Mouse (Mus musculus): ENCODE results near the gene Ildr1.

Ildr1 gene

GRCm38 (mm10) chr16:36709405-36709804 is 15.6 kb downstream of the Ildr1 start:
- Histone ChIP-seq H3K4me1 (replicated peaks; ENCODE audit: low read depth, low read length) (peaks cover 65% of the 10 kb centered on the region), H3K4me3 (replicated peaks; ENCODE audit: low read length) (peak overlapping the region; percentile 83), H3K9me3 (ENCODE audit: low read length) (no peaks in the 10 kb centered on the region), H3K36me3 (ENCODE audit: insufficient read depth, low read length) (peaks cover 46% of the 10 kb centered on the region), H3K27me3 (ENCODE audit: insufficient read depth, low read length) (no peaks in the 10 kb centered on the region)
- TF ChIP-seq NANOG (IDR thresholded peaks at IDR 0.05; ENCODE audit: borderline replicate concordance, low read length) (no peak), POU5F1 (IDR thresholded peaks at IDR 0.05; ENCODE audit: borderline replicate concordance, low read length) (no peak), CTCF (conservative IDR thresholded peaks at IDR 0.05; ENCODE audit: low read length) (no peak)

DNA sequence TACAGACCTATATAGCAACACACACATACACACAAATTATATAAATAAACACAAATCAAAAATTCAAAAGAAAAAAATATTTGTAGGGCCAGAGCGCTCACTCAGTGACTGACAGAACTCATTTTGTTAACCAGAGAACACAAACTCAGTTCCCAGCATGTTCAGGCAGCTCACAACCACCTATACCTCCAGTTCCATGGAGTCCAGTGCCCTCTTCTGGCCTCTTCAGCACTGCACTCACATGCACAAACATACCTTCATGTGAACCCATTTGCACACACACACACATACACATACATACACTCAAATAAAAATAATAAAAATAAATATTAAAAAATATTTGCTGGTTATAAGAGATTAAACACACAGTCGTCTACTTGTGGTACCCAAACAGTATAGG is 17.0 kb downstream of the Ildr1 start:
- no peaks in the 10 kb centered on the region for H3K27me3 ChIP-seq (ENCODE audit: insufficient read depth, low read length)
- no peak overlapping the region for H3K4me3 ChIP-seq (replicated peaks; ENCODE audit: low read length)
- H3K9me3 ChIP-seq (ENCODE audit: low read length), result no peaks in the 10 kb centered on the region
- no peak for TF ChIP-seq POU5F1 (IDR thresholded peaks at IDR 0.05; ENCODE audit: borderline replicate concordance, low read length)
- TF ChIP-seq CTCF (conservative IDR thresholded peaks at IDR 0.05; ENCODE audit: low read length), result peak; percentile 34
- no peak for TF ChIP-seq NANOG (IDR thresholded peaks at IDR 0.05; ENCODE audit: borderline replicate concordance, low read length)
- peaks cover 59% of the 10 kb centered on the region for H3K36me3 ChIP-seq (ENCODE audit: insufficient read depth, low read length)
- H3K4me1 ChIP-seq (replicated peaks; ENCODE audit: low read depth, low read length), result peaks cover 51% of the 10 kb centered on the region

DNA sequence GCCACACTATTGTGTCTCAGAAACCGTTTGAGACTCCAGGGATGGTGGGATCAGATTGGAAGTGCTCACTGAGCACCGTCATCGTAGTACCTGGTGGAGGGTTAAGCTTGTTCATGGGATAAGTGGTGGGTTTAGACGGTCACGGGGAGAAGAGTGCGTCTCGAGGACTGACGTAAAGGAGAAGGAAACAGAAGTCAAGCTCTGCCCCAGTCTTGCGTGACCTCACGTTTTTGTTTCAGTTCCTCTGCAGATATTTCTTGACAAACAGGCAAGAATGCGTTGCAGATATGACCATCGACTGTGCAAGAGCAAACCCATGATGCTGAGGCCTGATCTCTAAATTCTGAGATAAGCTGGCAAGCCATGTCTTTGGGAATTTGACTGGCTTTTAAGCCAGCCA is 18.0 kb downstream of the Ildr1 start:
- peaks cover 69% of the 10 kb centered on the region for H3K36me3 ChIP-seq (ENCODE audit: insufficient read depth, low read length)
- no peak for TF ChIP-seq CTCF (conservative IDR thresholded peaks at IDR 0.05; ENCODE audit: low read length)
- no peaks in the 10 kb centered on the region for H3K9me3 ChIP-seq (ENCODE audit: low read length)
- H3K4me3 ChIP-seq (replicated peaks; ENCODE audit: low read length), result no peak overlapping the region
- H3K27me3 ChIP-seq (ENCODE audit: insufficient read depth, low read length), result no peaks in the 10 kb centered on the region
- H3K4me1 ChIP-seq (replicated peaks; ENCODE audit: low read depth, low read length), result peaks cover 42% of the 10 kb centered on the region

DNA sequence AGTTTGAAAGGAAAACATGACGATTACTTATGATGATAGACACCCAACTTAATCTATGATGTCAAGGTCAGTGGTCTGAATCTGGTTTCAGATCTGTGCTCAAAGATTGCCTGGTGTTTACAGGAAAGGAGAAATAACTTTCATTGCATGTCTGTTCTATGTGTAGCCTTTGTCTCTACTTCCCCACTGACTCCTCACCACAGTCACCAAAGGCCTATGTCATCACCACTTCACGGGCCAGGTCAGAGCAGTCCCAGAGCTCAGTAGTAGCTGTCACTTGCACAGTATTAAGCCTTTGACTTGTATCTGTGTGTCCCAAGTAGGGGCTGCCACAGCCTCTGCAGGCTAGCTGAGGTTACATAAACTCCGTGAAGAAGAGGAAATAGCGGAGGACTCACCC is 23.7 kb downstream of the Ildr1 start:
- no peak overlapping the region for H3K4me3 ChIP-seq (replicated peaks; ENCODE audit: low read length)
- TF ChIP-seq CTCF (conservative IDR thresholded peaks at IDR 0.05; ENCODE audit: low read length) (no peak), POU5F1 (IDR thresholded peaks at IDR 0.05; ENCODE audit: borderline replicate concordance, low read length) (no peak), NANOG (IDR thresholded peaks at IDR 0.05; ENCODE audit: borderline replicate concordance, low read length) (no peak)
- no peaks in the 10 kb centered on the region for H3K27me3 ChIP-seq (ENCODE audit: insufficient read depth, low read length)
- H3K4me1 ChIP-seq (replicated peaks; ENCODE audit: low read depth, low read length), result peaks cover 35% of the 10 kb centered on the region
- H3K36me3 ChIP-seq (ENCODE audit: insufficient read depth, low read length), result peaks cover 99% of the 10 kb centered on the region
- no peaks in the 10 kb centered on the region for H3K9me3 ChIP-seq (ENCODE audit: low read length)

DNA sequence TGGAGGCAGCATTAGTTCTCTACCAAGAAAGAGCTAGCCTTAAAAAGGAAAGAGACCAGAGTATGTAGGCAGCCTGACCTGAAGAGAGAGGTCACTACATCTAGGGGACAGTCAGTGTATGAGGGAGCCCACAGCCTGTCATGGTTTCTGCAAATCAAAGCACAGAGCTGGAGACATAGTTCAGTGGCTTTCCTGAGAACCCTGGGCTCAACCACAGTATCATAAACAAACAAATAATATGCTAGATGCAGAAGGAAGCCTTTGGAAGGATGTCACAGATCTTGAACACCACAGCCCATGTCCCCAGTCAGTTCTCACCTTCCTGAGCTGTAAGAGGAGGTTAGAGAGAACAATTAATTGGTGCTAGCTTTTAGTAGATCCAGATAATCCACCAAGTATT is 24.9 kb downstream of the Ildr1 start:
- TF ChIP-seq POU5F1 (IDR thresholded peaks at IDR 0.05; ENCODE audit: borderline replicate concordance, low read length), result no peak
- no peak for TF ChIP-seq CTCF (conservative IDR thresholded peaks at IDR 0.05; ENCODE audit: low read length)
- TF ChIP-seq NANOG (IDR thresholded peaks at IDR 0.05; ENCODE audit: borderline replicate concordance, low read length), result no peak
- no peaks in the 10 kb centered on the region for H3K27me3 ChIP-seq (ENCODE audit: insufficient read depth, low read length)
- H3K9me3 ChIP-seq (ENCODE audit: low read length), result no peaks in the 10 kb centered on the region
- no peak overlapping the region for H3K4me3 ChIP-seq (replicated peaks; ENCODE audit: low read length)
- peaks cover 45% of the 10 kb centered on the region for H3K4me1 ChIP-seq (replicated peaks; ENCODE audit: low read depth, low read length)
- H3K36me3 ChIP-seq (ENCODE audit: insufficient read depth, low read length), result peaks cover 99% of the 10 kb centered on the region

DNA sequence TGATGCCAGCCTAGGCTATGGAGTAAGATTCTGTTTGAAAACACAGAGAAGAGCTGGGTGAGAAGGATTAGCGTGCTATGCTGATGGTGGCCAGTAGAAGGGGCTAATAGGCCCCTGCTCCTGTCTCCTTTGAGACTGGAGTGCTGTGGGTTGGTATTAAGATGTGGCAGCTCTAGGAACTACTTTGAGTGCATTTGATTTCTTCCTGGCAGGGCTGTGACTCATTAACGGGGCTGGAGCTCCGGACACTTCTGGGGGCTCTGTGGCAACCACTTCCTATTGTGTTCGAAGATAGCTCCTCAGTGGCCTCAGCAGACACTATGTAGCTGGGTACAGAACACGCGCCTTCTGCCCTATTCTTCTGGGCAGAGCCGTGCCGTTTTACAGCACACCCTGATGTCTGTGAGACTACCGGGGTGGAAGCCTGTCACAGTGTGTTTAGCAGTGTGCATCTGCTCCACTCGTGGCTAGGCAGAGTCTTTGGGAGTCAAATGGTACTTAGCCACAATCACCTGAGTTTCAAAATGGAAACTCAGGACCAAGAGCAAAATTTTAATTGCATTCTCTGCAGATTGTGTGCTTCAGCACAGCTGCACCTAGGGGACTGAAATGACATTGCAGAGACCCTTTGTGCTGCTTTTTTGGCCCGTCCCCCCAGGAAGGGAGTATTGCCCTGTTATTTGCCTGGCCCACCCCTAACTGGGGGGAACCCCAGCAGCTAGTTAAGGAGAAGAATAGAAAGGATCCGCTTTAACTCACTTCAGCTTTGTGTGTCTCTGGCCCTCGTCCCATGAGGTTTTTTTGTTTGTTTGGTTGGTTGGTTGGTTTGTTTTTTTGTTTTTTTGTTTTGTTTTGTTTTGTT is 26.6 kb downstream of the Ildr1 start:
- no peaks in the 10 kb centered on the region for H3K9me3 ChIP-seq (ENCODE audit: low read length)
- no peaks in the 10 kb centered on the region for H3K27me3 ChIP-seq (ENCODE audit: insufficient read depth, low read length)
- peaks cover 99% of the 10 kb centered on the region for H3K36me3 ChIP-seq (ENCODE audit: insufficient read depth, low read length)
- no peak overlapping the region for H3K4me3 ChIP-seq (replicated peaks; ENCODE audit: low read length)
- TF ChIP-seq CTCF (conservative IDR thresholded peaks at IDR 0.05; ENCODE audit: low read length) (peak; percentile 60), POU5F1 (IDR thresholded peaks at IDR 0.05; ENCODE audit: borderline replicate concordance, low read length) (no peak)
- H3K4me1 ChIP-seq (replicated peaks; ENCODE audit: low read depth, low read length), result peaks cover 45% of the 10 kb centered on the region

DNA sequence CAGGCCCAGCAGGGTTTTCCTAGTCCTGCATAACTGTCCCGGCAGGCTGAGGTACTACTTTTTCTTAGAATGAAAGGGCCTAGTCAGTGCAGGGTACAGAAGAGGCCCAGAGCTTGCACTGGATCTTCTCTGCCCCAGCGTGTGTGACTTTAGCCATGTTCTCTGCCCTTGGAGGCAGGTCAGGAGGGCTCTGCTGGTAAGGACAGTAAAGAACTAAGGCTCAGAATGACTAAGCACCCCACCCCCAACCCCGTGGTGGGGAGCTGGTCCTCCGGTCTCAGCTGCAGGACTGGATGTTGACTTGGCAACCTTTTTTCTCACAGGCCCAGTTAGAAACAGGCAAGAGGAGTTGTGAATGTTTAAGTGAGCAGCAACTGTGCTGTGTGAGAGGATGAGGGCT is 29.0 kb downstream of the Ildr1 start:
- peak overlapping the region; percentile 73 for H3K4me3 ChIP-seq (replicated peaks; ENCODE audit: low read length)
- no peak for TF ChIP-seq NANOG (IDR thresholded peaks at IDR 0.05; ENCODE audit: borderline replicate concordance, low read length)
- peaks cover 45% of the 10 kb centered on the region for H3K4me1 ChIP-seq (replicated peaks; ENCODE audit: low read depth, low read length)
- H3K36me3 ChIP-seq (ENCODE audit: insufficient read depth, low read length), result peaks cover 99% of the 10 kb centered on the region
- H3K27me3 ChIP-seq (ENCODE audit: insufficient read depth, low read length), result no peaks in the 10 kb centered on the region
- no peaks in the 10 kb centered on the region for H3K9me3 ChIP-seq (ENCODE audit: low read length)

DNA sequence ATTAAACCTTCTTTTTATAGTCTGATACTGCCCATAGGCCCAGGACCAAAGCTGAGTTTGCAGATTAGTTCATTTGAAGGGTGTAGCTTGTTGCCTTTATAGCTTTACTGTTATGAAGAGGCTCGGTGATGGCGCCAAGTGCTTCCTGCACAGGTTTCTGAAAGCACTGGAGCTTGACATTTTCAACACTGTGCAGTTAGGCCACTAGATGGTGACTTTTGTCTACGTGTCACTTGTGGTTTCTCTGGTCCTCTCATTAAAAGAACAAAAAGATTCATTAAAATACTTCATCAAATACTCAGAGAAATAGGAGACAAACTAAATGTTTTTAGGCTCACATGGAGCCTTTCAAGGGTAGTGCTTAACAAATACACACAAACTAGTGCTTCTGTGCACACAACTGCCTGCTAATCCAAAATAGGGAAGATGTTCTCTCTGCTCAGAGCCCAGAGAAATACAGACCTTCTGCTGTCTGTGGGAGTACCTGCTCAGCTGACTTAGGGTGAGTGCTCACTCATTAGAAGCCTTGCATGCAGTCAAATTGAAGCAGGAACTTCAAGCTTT is 30.2 kb downstream of the Ildr1 start:
- Histone ChIP-seq H3K27me3 (ENCODE audit: insufficient read depth, low read length) (no peaks in the 10 kb centered on the region), H3K9me3 (ENCODE audit: low read length) (no peaks in the 10 kb centered on the region), H3K36me3 (ENCODE audit: insufficient read depth, low read length) (peaks cover 92% of the 10 kb centered on the region), H3K4me3 (replicated peaks; ENCODE audit: low read length) (no peak overlapping the region), H3K4me1 (replicated peaks; ENCODE audit: low read depth, low read length) (peaks cover 45% of the 10 kb centered on the region)
- TF ChIP-seq CTCF (conservative IDR thresholded peaks at IDR 0.05; ENCODE audit: low read length) (no peak), NANOG (IDR thresholded peaks at IDR 0.05; ENCODE audit: borderline replicate concordance, low read length) (no peak), POU5F1 (IDR thresholded peaks at IDR 0.05; ENCODE audit: borderline replicate concordance, low read length) (no peak)

- TF ChIP-seq NANOG (IDR thresholded peaks at IDR 0.05; ENCODE audit: borderline replicate concordance, low read length) (no peak), POU5F1 (IDR thresholded peaks at IDR 0.05; ENCODE audit: borderline replicate concordance, low read length) (no peak), CTCF (conservative IDR thresholded peaks at IDR 0.05; ENCODE audit: low read length) (no peak)
- no peaks in the 10 kb centered on the region for H3K27me3 ChIP-seq (ENCODE audit: insufficient read depth, low read length)
- peaks cover 42% of the 10 kb centered on the region for H3K36me3 ChIP-seq (ENCODE audit: insufficient read depth, low read length)
- H3K4me1 ChIP-seq (replicated peaks; ENCODE audit: low read depth, low read length), result no peaks in the 10 kb centered on the region
- H3K9me3 ChIP-seq (ENCODE audit: low read length), result no peaks in the 10 kb centered on the region
- H3K4me3 ChIP-seq (replicated peaks; ENCODE audit: low read length), result no peak overlapping the region
These were observed 35.2 kb downstream of the Ildr1 start for GRCm38 (mm10) chr16:36728959-36729358.

Measured in E14TG2a.4 (cell line).